Mouse (Mus musculus): ENCODE measurements at regions not wholly inside any gene's neighbourhood (a gene's known extent, or its start where the extent isn't known, plus 50 kb on each side); places are given as distances from the start of the nearest gene placed in this dataset.

DNA sequence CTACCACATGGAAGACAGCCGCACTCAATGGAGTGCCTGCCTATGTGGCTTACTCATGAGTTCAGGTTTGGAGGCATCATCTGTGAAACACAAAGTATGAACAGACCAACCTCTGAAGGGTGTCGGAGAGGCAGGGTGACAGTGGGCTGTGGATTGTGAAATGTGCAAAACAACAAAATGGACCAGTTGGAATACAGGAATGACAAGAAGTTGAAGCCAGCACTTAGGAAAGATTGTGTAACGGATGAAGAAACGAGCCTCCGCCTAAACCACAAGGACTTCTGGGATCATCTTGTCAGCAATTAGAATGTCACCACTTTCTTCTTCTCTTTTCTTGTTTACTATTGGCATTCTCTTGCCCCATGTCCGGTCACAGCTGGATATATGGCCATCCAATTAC, 1100.6 kb downstream of the Mrps31 start:
- TF ChIP-seq HCFC1 (IDR thresholded peaks at IDR 0.05; ENCODE audit: borderline replicate concordance, insufficient read depth, low read length) (no peak), CHD2 (IDR thresholded peaks at IDR 0.05; ENCODE audit: low read depth, low read length) (no peak)
